Mouse (Mus musculus) lung, postnatal 4 days (tissue): ENCODE measurements around the gene Gm5136.

Source experiments
- DNase-seq, 2 experiments: peaks; one replicate each; pipeline ENCODE4 v3.0.0; 2021

Gene Gm5136

GRCm38 (mm10) chr10:108699946-108700345, at the start of gene Gm5136:
Gene Gm5136 (minus strand): TSS chr10:108700160.
- DNase-seq, result no peak

GRCm38 (mm10) chr10:108743759-108744158, 43.8 kb upstream of the Gm5136 start:
- DNase-seq, result no peak

GRCm38 (mm10) chr10:108733982-108734381, 34.0 kb upstream of the Gm5136 start:
- peak in 1 of 2 experiments; percentile 11 for DNase-seq

- DNase-seq, result no peak
Observed at GRCm38 (mm10) chr10:108728961-108729360, 29.0 kb upstream of the Gm5136 start.

- no peak for DNase-seq
Observed at GRCm38 (mm10) chr10:108726391-108726790, 26.4 kb upstream of the Gm5136 start.

GRCm38 (mm10) chr10:108724878-108725277, 24.9 kb upstream of the Gm5136 start:
- no peak for DNase-seq

- DNase-seq, result no peak
Observed at GRCm38 (mm10) chr10:108710514-108710913, 10.6 kb upstream of the Gm5136 start.

- no peak for DNase-seq
Observed at GRCm38 (mm10) chr10:108705658-108706057, 5.7 kb upstream of the Gm5136 start.

GRCm38 (mm10) chr10:108701361-108702128, 1.6 kb upstream of the Gm5136 start:
- no peak for DNase-seq

- no peak for DNase-seq
Observed at GRCm38 (mm10) chr10:108697062-108697461, 2.9 kb downstream of the Gm5136 start.

- DNase-seq, result no peak
Observed at GRCm38 (mm10) chr10:108690954-108691353, 9.0 kb downstream of the Gm5136 start.

GRCm38 (mm10) chr10:108686696-108687095, 13.3 kb downstream of the Gm5136 start:
- DNase-seq, result no peak

- no peak for DNase-seq
Observed at GRCm38 (mm10) chr10:108679675-108680390, 20.1 kb downstream of the Gm5136 start.

GRCm38 (mm10) chr10:108677053-108677452, 22.9 kb downstream of the Gm5136 start:
- DNase-seq, result no peak

- DNase-seq, result no peak
Observed at GRCm38 (mm10) chr10:108668944-108669343, 31.0 kb downstream of the Gm5136 start.

GRCm38 (mm10) chr10:108660295-108660694, 39.7 kb downstream of the Gm5136 start:
- no peak for DNase-seq

GRCm38 (mm10) chr10:108658300-108658699, 41.7 kb downstream of the Gm5136 start:
- DNase-seq, result no peak

GRCm38 (mm10) chr10:108657669-108658068, 42.3 kb downstream of the Gm5136 start:
- DNase-seq, result no peak

- no peak for DNase-seq
Observed at GRCm38 (mm10) chr10:108656898-108657297, 43.1 kb downstream of the Gm5136 start.

GRCm38 (mm10) chr10:108655074-108655473, 44.9 kb downstream of the Gm5136 start:
- no peak for DNase-seq

GRCm38 (mm10) chr10:108652831-108653230, 47.1 kb downstream of the Gm5136 start:
- no peak for DNase-seq

- DNase-seq, result no peak
Observed at GRCm38 (mm10) chr10:108652066-108652465, 47.9 kb downstream of the Gm5136 start.

- no peak for DNase-seq
Observed at GRCm38 (mm10) chr10:108649174-108649573, 50.8 kb downstream of the Gm5136 start.
